Mouse (Mus musculus): ENCODE results near the gene Ndufa9.

GRCm38 (mm10) chr6:126877118-126877517 is 28.2 kb upstream of the Ndufa9 start:
- no peak for TF ChIP-seq POLR2A (IDR thresholded peaks at IDR 0.05; ENCODE audit: low read depth, low read length)
- no peak for TF ChIP-seq CTCF (IDR thresholded peaks at IDR 0.05; ENCODE audit: borderline replicate concordance, insufficient read depth, low read length)
